Mouse (Mus musculus): ENCODE measurements around the gene Tmem164. TPM values are rescaled to one million over a fixed set of nuclear protein-coding genes. Genes with fewer than 3 reads are reported as not detected.
"Not testable (repeated sequence)": the region's sequence is repeated elsewhere in the genome, so short reads cannot be mapped to it uniquely, and the experiment has no call there.

The Tmem164 gene
- polyA plus RNA-seq (2012; rRNA removed) = 34.3 and 42.1 TPM in 2 replicates

GRCm38 (mm10) chrX:142681056-142681615 is at the start of gene Tmem164:
Gene Tmem164, plus strand, starts transcription at chrX:142681406.
- WGBS = 27% methylated on average over 35 of the region's 38 CpGs
- no peak for TF ChIP-seq CTCF (IDR thresholded peaks at IDR 0.05; ENCODE audit: insufficient read depth, low read length)
- no peak for TF ChIP-seq POLR2A (IDR thresholded peaks at IDR 0.05; ENCODE audit: borderline replicate concordance, extremely low read depth, low read depth, low read length)
- Histone ChIP-seq H3K4me3 (replicated peaks; ENCODE audit: extremely low read depth, low read depth, low read length) (peak within 1 kb of the TSS; percentile 96), H3K4me1 (ENCODE audit: control insufficient read depth, insufficient read depth, low read length) (no peaks in the 10 kb centered on the region; the same call in none of the 2 replicates)
- peak; percentile 73 for DNase-seq

- not testable (repeated sequence) for H3K4me1 ChIP-seq (ENCODE audit: control insufficient read depth, insufficient read depth, low read length); H3K4me3 ChIP-seq (replicated peaks; ENCODE audit: extremely low read depth, low read depth, low read length); DNase-seq
- WGBS = 37% methylated on average over 18 of the region's 19 CpGs
Observed at GRCm38 (mm10) chrX:142632990-142633389, 48.2 kb upstream of the Tmem164 start.

DNA sequence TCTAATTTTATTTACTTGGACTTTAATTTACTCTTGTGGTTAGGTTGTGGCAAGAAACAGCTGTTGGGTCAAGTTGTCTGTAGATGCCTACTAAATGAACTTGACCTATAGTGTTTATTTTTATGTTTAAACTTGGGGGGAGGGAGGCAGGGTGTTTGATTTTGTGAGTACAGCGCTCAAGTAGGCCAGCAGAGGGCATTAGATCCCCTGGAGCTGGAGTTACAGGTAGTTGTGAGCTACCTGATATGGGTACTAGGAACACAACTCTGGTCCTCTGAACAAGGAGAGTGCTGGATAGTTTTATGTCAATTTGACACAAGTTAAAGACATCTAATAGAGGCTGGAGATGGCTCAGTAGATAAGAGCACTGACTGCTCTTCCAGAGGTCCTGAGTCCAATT is 34.0 kb upstream of the Tmem164 start:
- no peak for DNase-seq
- Histone ChIP-seq H3K4me3 (replicated peaks; ENCODE audit: extremely low read depth, low read depth, low read length) (no peak overlapping the region), H3K4me1 (ENCODE audit: control insufficient read depth, insufficient read depth, low read length) (no peaks in the 10 kb centered on the region)
- 38% methylated on average over 1 of the region's 1 CpGs for WGBS
- TF ChIP-seq POLR2A (IDR thresholded peaks at IDR 0.05; ENCODE audit: borderline replicate concordance, extremely low read depth, low read depth, low read length) = no peak
- no peak for TF ChIP-seq CTCF (IDR thresholded peaks at IDR 0.05; ENCODE audit: insufficient read depth, low read length)

GRCm38 (mm10) chrX:142650117-142650764 is 31.0 kb upstream of the Tmem164 start:
- no peak for DNase-seq
- Histone ChIP-seq H3K4me1 (ENCODE audit: control insufficient read depth, insufficient read depth, low read length) (no peaks in the 10 kb centered on the region), H3K4me3 (replicated peaks; ENCODE audit: extremely low read depth, low read depth, low read length) (no peak overlapping the region)
- TF ChIP-seq POLR2A (IDR thresholded peaks at IDR 0.05; ENCODE audit: borderline replicate concordance, extremely low read depth, low read depth, low read length) (no peak), CTCF (IDR thresholded peaks at IDR 0.05; ENCODE audit: insufficient read depth, low read length) (no peak)
- 65% methylated on average over 6 of the region's 6 CpGs for WGBS

DNA sequence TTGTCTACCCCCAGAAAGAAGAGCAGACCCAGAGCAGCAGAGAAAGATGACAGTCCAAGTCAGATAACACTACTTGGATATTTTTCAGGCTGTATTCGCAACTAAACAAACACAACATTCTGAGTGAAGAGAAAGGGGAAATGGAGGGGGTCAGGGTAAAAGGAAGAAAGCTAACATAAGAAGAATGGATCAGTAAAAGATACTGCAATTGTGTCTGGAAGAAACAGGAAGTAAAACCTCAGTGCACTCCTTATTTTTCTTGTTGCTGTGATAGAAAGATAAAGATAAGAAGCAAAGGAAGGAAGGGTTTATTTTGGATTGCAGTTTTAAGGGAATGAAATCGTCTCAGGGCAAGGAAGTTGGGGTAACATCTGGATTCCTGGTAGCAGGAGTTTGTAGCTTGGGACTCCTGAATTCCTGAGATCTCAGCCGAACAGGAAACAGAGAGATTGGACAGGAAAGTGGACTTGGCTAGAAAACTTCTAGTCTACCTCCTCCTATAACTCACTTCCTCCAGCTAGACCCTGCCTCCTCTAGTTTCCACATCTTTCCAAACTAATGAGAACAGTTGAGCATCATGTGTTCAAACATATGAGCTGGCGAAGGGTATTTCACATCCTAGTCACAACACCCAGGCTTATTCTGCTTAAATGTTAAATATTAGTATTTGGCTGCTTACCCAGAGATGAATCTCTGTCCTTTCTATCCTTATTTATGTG is 16.3 kb upstream of the Tmem164 start:
- no peaks in the 10 kb centered on the region for H3K4me1 ChIP-seq (ENCODE audit: control insufficient read depth, insufficient read depth, low read length)
- WGBS = 51% methylated on average over 4 of the region's 4 CpGs
- H3K4me3 ChIP-seq (replicated peaks; ENCODE audit: extremely low read depth, low read depth, low read length) = no peak overlapping the region
- TF ChIP-seq POLR2A (IDR thresholded peaks at IDR 0.05; ENCODE audit: borderline replicate concordance, extremely low read depth, low read depth, low read length) (no peak), CTCF (IDR thresholded peaks at IDR 0.05; ENCODE audit: insufficient read depth, low read length) (no peak)
- DNase-seq = no peak

DNA sequence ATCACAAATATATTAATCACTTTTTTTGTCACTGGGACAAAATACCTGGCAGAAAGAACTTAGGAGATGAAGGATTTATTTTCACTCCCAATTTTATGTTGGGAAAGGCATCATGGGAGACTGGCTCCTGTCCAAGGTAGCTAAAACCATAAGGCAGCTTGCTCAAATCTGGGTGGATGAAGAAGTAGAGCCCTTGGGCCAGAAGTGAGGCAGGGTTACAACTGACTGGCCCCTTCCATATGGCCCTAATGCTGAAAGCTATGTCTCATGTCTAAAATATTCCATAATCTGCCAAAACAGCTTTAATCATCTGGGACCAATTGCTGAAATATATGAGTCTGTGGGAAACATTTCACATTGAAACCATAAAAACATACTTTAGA is 15.8 kb upstream of the Tmem164 start:
- no peaks in the 10 kb centered on the region for H3K4me1 ChIP-seq (ENCODE audit: control insufficient read depth, insufficient read depth, low read length)
- H3K4me3 ChIP-seq (replicated peaks; ENCODE audit: extremely low read depth, low read depth, low read length) = no peak overlapping the region
- DNase-seq = no peak
- TF ChIP-seq POLR2A (IDR thresholded peaks at IDR 0.05; ENCODE audit: borderline replicate concordance, extremely low read depth, low read depth, low read length) = no peak
- TF ChIP-seq CTCF (IDR thresholded peaks at IDR 0.05; ENCODE audit: insufficient read depth, low read length) = no peak

GRCm38 (mm10) chrX:142669312-142670091 is 11.7 kb upstream of the Tmem164 start:
- DNase-seq = no peak
- 70% methylated on average over 9 of the region's 9 CpGs for WGBS
- Histone ChIP-seq H3K4me3 (replicated peaks; ENCODE audit: extremely low read depth, low read depth, low read length) (no peak overlapping the region), H3K4me1 (ENCODE audit: control insufficient read depth, insufficient read depth, low read length) (no peaks in the 10 kb centered on the region)
- TF ChIP-seq POLR2A (IDR thresholded peaks at IDR 0.05; ENCODE audit: borderline replicate concordance, extremely low read depth, low read depth, low read length) (no peak), CTCF (IDR thresholded peaks at IDR 0.05; ENCODE audit: insufficient read depth, low read length) (no peak)

DNA sequence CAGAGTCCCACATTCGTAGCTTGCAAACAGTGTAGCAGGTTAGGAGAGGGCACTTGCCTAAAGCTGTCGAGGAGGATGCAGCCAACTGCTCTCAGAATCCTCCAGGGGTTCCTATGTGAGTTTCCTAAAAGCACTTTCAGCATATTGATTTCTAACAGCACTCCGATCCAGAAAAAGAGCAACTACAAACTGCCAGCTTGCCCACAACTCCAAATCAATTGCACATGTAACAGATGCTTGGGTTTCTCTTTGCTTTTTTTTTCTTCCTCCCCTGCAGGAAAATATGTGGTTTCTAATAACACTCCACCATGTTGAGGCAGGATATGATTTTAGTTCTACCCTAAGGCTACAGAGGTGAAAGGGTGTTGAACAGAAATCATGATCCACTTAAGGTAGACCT is 11.1 kb upstream of the Tmem164 start:
- WGBS = 74% methylated on average over 3 of the region's 3 CpGs
- no peak for DNase-seq
- Histone ChIP-seq H3K4me3 (replicated peaks; ENCODE audit: extremely low read depth, low read depth, low read length) (no peak overlapping the region), H3K4me1 (ENCODE audit: control insufficient read depth, insufficient read depth, low read length) (no peaks in the 10 kb centered on the region)
- no peak for TF ChIP-seq POLR2A (IDR thresholded peaks at IDR 0.05; ENCODE audit: borderline replicate concordance, extremely low read depth, low read depth, low read length)
- no peak for TF ChIP-seq CTCF (IDR thresholded peaks at IDR 0.05; ENCODE audit: insufficient read depth, low read length)

DNA sequence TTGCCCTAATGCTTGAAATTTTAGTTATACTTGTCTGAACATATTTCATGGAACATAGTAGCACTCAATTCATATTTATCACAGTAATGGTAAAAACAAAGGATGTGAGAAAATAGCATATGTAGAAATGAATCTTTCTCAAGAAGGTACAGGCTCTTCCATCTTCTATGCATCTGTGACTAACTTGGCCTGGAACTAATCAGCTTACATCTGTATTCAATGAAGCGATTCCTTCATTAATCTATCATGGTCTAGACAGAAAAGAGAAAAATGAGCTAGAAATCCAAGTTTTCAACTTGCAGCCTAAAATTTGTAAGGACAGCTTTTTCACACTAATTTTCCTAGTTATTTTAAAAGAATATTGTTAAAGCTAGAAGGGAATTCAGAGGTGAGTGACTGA is 10.1 kb upstream of the Tmem164 start:
- H3K4me1 ChIP-seq (ENCODE audit: control insufficient read depth, insufficient read depth, low read length) = no peaks in the 10 kb centered on the region
- no peak for DNase-seq
- no peak overlapping the region for H3K4me3 ChIP-seq (replicated peaks; ENCODE audit: extremely low read depth, low read depth, low read length)
- whole genome bisulfite sequencing = 98% methylated on average over 1 of the region's 1 CpGs
- no peak for TF ChIP-seq CTCF (IDR thresholded peaks at IDR 0.05; ENCODE audit: insufficient read depth, low read length)
- no peak for TF ChIP-seq POLR2A (IDR thresholded peaks at IDR 0.05; ENCODE audit: borderline replicate concordance, extremely low read depth, low read depth, low read length)
